Mouse (Mus musculus): ENCODE measurements around the gene Mafb. TPM values are rescaled to one million over a fixed set of nuclear protein-coding genes. Genes with fewer than 3 reads are reported as not detected.
A peak's percentile ranks its signal among the peaks of the same experiment; 100 is the strongest.

Mafb gene
- polyA plus RNA-seq, 1 experiment from 2014 or later, result 22.9 TPM

- H3K9me3 ChIP-seq (replicated peaks), result no peaks in the 10 kb centered on the region
- H3K4me2 ChIP-seq, result no peak overlapping the region
- H3K4me3 ChIP-seq (replicated peaks), result no peak overlapping the region
- H3K9ac ChIP-seq (replicated peaks), result no peak overlapping the region
- WGBS, result 42% methylated on average over 4 of the region's 4 CpGs
- 0 out of 2 replicates have a peak, but pooled peaks cover 11% of the 10 kb centered on the region for H3K4me1 ChIP-seq
- no peaks in the 10 kb centered on the region for H3K36me3 ChIP-seq
- peaks cover 88% of the 10 kb centered on the region for H3K27me3 ChIP-seq (replicated peaks)
- H3K27ac ChIP-seq (replicated peaks), result no peak overlapping the region
- ATAC-seq (ENCODE audit: low FRiP score), result no peak
Measured at GRCm38 (mm10) chr2:160378271-160378670, 11.4 kb upstream of the Mafb start.

GRCm38 (mm10) chr2:160376236-160376635 lies 9.4 kb upstream of the Mafb start:
- Histone ChIP-seq H3K9me3 (replicated peaks) (no peaks in the 10 kb centered on the region), H3K4me3 (replicated peaks) (no peak overlapping the region), H3K27me3 (replicated peaks) (peaks cover 92% of the 10 kb centered on the region), H3K36me3 (no peaks in the 10 kb centered on the region), H3K4me2 (no peak overlapping the region), H3K27ac (replicated peaks) (no peak overlapping the region), H3K4me1 (0 out of 2 replicates have a peak, but pooled peaks cover 5% of the 10 kb centered on the region), H3K9ac (replicated peaks) (no peak overlapping the region)
- no peak for ATAC-seq (ENCODE audit: low FRiP score)
- WGBS, result 37% methylated on average over 5 of the region's 5 CpGs

- peaks cover 69% of the 10 kb centered on the region for H3K27me3 ChIP-seq (replicated peaks)
- no peak overlapping the region for H3K9ac ChIP-seq (replicated peaks)
- H3K27ac ChIP-seq (replicated peaks), result no peak overlapping the region
- peaks cover 60% of the 10 kb centered on the region for H3K4me1 ChIP-seq
- H3K4me2 ChIP-seq, result peak overlapping the region; percentile 98
- WGBS, result 1% methylated on average over 25 of the region's 25 CpGs
- no peak for ATAC-seq (ENCODE audit: low FRiP score)
- no peaks in the 10 kb centered on the region for H3K36me3 ChIP-seq
- H3K9me3 ChIP-seq (replicated peaks), result no peaks in the 10 kb centered on the region
- H3K4me3 ChIP-seq (replicated peaks), result no peak overlapping the region
Measured at GRCm38 (mm10) chr2:160369653-160370420, 3.0 kb upstream of the Mafb start.

GRCm38 (mm10) chr2:160368422-160369357 lies 1.8 kb upstream of the Mafb start:
- Histone ChIP-seq H3K4me3 (replicated peaks) (peak overlapping the region; percentile 57), H3K27me3 (replicated peaks) (peaks cover 61% of the 10 kb centered on the region), H3K27ac (replicated peaks) (no peak overlapping the region), H3K9ac (replicated peaks) (no peak overlapping the region), H3K36me3 (no peaks in the 10 kb centered on the region), H3K4me1 (peaks cover 60% of the 10 kb centered on the region), H3K4me2 (peak overlapping the region; percentile 98), H3K9me3 (replicated peaks) (no peaks in the 10 kb centered on the region)
- 1% methylated on average over 52 of the region's 52 CpGs for WGBS
- no peak for ATAC-seq (ENCODE audit: low FRiP score)

- Histone ChIP-seq H3K27me3 (replicated peaks) (peaks cover 59% of the 10 kb centered on the region), H3K4me2 (peak overlapping the region; percentile 98), H3K4me1 (peaks cover 60% of the 10 kb centered on the region), H3K9ac (replicated peaks) (peak overlapping the region; percentile 67), H3K36me3 (no peaks in the 10 kb centered on the region), H3K4me3 (replicated peaks) (peak overlapping the region; percentile 57), H3K27ac (replicated peaks) (peak overlapping the region; percentile 80), H3K9me3 (replicated peaks) (no peaks in the 10 kb centered on the region)
- WGBS, result under 1% methylated on average over 45 of the region's 45 CpGs
- ATAC-seq (ENCODE audit: low FRiP score), result peak; percentile 79
Measured at GRCm38 (mm10) chr2:160367448-160368208, 763 bp upstream of the Mafb start.

- peak; percentile 25; the same call in 1 of the 2 replicates for ATAC-seq (ENCODE audit: low FRiP score)
- H3K9me3 ChIP-seq (replicated peaks), result no peaks in the 10 kb centered on the region
- peak overlapping the region; percentile 67 for H3K9ac ChIP-seq (replicated peaks)
- peak overlapping the region; percentile 98 for H3K4me2 ChIP-seq
- peaks cover 61% of the 10 kb centered on the region for H3K4me1 ChIP-seq
- peak overlapping the region; percentile 80 for H3K27ac ChIP-seq (replicated peaks)
- H3K27me3 ChIP-seq (replicated peaks), result peaks cover 59% of the 10 kb centered on the region
- H3K36me3 ChIP-seq, result no peaks in the 10 kb centered on the region
- peak overlapping the region; percentile 57 for H3K4me3 ChIP-seq (replicated peaks)
- WGBS, result under 1% methylated on average over 95 of the region's 95 CpGs
Measured at GRCm38 (mm10) chr2:160366111-160366979, 520 bp downstream of the Mafb start.

GRCm38 (mm10) chr2:160365107-160365911 lies 1.6 kb downstream of the Mafb start:
- peaks cover 59% of the 10 kb centered on the region for H3K27me3 ChIP-seq (replicated peaks)
- peak overlapping the region; percentile 57 for H3K4me3 ChIP-seq (replicated peaks)
- peak overlapping the region; percentile 67 for H3K9ac ChIP-seq (replicated peaks)
- WGBS, result under 1% methylated on average over 49 of the region's 50 CpGs
- H3K4me2 ChIP-seq, result peak overlapping the region; percentile 98
- H3K4me1 ChIP-seq, result peaks cover 66% of the 10 kb centered on the region
- no peak overlapping the region for H3K27ac ChIP-seq (replicated peaks)
- H3K36me3 ChIP-seq, result no peaks in the 10 kb centered on the region
- no peak for ATAC-seq (ENCODE audit: low FRiP score)
- no peaks in the 10 kb centered on the region for H3K9me3 ChIP-seq (replicated peaks)

GRCm38 (mm10) chr2:160364666-160365065 lies 2.2 kb downstream of the Mafb start:
- WGBS, result under 1% methylated on average over 12 of the region's 12 CpGs
- peak overlapping the region; percentile 57 for H3K4me3 ChIP-seq (replicated peaks)
- H3K27ac ChIP-seq (replicated peaks), result no peak overlapping the region
- H3K9ac ChIP-seq (replicated peaks), result 0 out of 2 replicates have a peak overlapping the region, but pooled peaks have one; percentile 67
- no peaks in the 10 kb centered on the region for H3K9me3 ChIP-seq (replicated peaks)
- peaks cover 60% of the 10 kb centered on the region for H3K4me1 ChIP-seq
- H3K27me3 ChIP-seq (replicated peaks), result peaks cover 59% of the 10 kb centered on the region
- no peak for ATAC-seq (ENCODE audit: low FRiP score)
- no peaks in the 10 kb centered on the region for H3K36me3 ChIP-seq
- H3K4me2 ChIP-seq, result peak overlapping the region; percentile 98

- peaks cover 59% of the 10 kb centered on the region for H3K27me3 ChIP-seq (replicated peaks)
- H3K9ac ChIP-seq (replicated peaks), result no peak overlapping the region; the same call in 1 of the 2 replicates
- no peak overlapping the region for H3K27ac ChIP-seq (replicated peaks)
- no peaks in the 10 kb centered on the region for H3K9me3 ChIP-seq (replicated peaks)
- H3K4me1 ChIP-seq, result peaks cover 57% of the 10 kb centered on the region
- H3K36me3 ChIP-seq, result no peaks in the 10 kb centered on the region
- WGBS, result 2% methylated on average over 9 of the region's 9 CpGs
- no peak for ATAC-seq (ENCODE audit: low FRiP score)
- peak overlapping the region; percentile 98 for H3K4me2 ChIP-seq
- H3K4me3 ChIP-seq (replicated peaks), result peak overlapping the region; percentile 57
Measured at GRCm38 (mm10) chr2:160364128-160364650, 2.7 kb downstream of the Mafb start.

Data from neural tube, embryonic 15.5 days (tissue).